Mouse (Mus musculus) embryonic facial prominence, embryonic 15.5 days (tissue): Measurements from ENCODE around the gene Zbtb42. TPM values are rescaled to one million over a fixed set of nuclear protein-coding genes. Genes with fewer than 3 reads are reported as not detected.

ENCODE experiments used
- ATAC-seq: fragments of 200-750 bp; cut with Nextera tagmentation; 2 replicates; pipeline ENCODE4 v1.8.0; 2017; ENCODE audit warnings: low read depth, moderate TSS enrichment; ENCODE audit not compliant: insufficient number of reproducible peaks, low FRiP score, low TSS enrichment
- H3K27ac ChIP-seq: fragments of 300-500 bp; sonication (generic); replicated peaks from 2 replicates; pipeline ENCODE4 v1.5.1; 2015; ENCODE audit warnings: mild to moderate bottlenecking, inconsistent platforms
- H3K27me3 ChIP-seq: fragments of 300-500 bp; sonication (generic); 2 replicates; pipeline ENCODE4 v1.6.1; 2015; ENCODE audit warnings: inconsistent platforms
- H3K36me3 ChIP-seq: fragments of 300-500 bp; sonication (generic); 2 replicates; pipeline ENCODE4 v1.6.1; 2015; ENCODE audit warnings: mild to moderate bottlenecking, inconsistent platforms
- H3K4me1 ChIP-seq: fragments of 300-500 bp; sonication (generic); 2 replicates; pipeline ENCODE4 v1.6.1; 2015; ENCODE audit warnings: inconsistent platforms
- H3K4me2 ChIP-seq: fragments of 300-500 bp; sonication (generic); replicated peaks from 2 replicates; pipeline ENCODE4 v1.6.1; 2015; ENCODE audit warnings: mild to moderate bottlenecking, inconsistent platforms
- H3K4me3 ChIP-seq: fragments of 300-500 bp; sonication (generic); replicated peaks from 2 replicates; pipeline ENCODE4 v1.5.1; 2015; ENCODE audit warnings: mild to moderate bottlenecking, inconsistent platforms
- H3K9ac ChIP-seq: fragments of 300-500 bp; sonication (generic); 2 replicates; pipeline ENCODE4 v1.6.1; 2015; ENCODE audit warnings: inconsistent platforms
- H3K9me3 ChIP-seq: fragments of 300-500 bp; sonication (generic); replicated peaks from 2 replicates; pipeline ENCODE4 v1.6.1; 2016; ENCODE audit warnings: inconsistent platforms
- WGBS: fragments of 180-500 bp; shearing (Covaris S2); methylation state at CpG from one replicate; pipeline ENCODE4 v1.1.7; 2015; 5-methylcytosine and 5-hydroxymethylcytosine counted together
- polyA plus RNA-seq: library from polyadenylated mRNA; unstranded; fragments of >200 nt; fragmentation: Nextera tagmentation; extraction: Ambion mirVana; gene quantifications from 2 replicates; pipeline ENCODE4 v1.2.1, GENCODE M21; 2015

Gene Zbtb42
- polyA plus RNA-seq, 1 experiment from 2014 or later, result 5.6 TPM

DNA sequence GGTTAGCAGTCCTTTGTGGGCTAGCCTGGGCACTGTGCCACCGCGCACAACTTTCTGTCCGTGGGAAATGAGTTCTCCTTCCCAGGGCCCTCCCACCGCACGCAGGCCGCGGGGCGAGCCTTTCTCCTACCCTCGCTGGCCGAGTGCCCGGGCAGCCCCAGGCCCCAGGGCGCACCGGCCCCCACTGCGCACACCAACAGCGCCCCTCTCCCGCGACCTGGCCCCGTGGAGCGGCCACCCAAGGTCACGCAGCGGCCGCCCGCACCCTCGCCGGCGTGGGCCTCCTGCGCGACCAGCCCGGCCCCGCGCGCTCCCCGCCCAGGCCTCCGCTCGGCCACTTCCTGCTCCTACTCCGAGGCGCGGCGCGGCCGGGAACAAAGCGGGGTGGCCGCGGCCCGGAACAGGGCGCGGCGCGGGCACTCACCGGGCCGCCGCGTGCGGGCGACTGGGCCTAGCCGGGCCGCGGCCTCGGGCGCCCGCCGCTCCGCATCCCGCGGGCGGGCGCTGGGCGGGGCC is 5.0 kb upstream of the Zbtb42 start:
- peak overlapping the region; percentile 91 for H3K4me2 ChIP-seq
- peaks cover 26% of the 10 kb centered on the region for H3K36me3 ChIP-seq
- peak overlapping the region; percentile 90 for H3K9ac ChIP-seq
- H3K9me3 ChIP-seq, result no peaks in the 10 kb centered on the region
- peak overlapping the region; percentile 82 for H3K4me3 ChIP-seq
- H3K4me1 ChIP-seq, result peaks cover 64% of the 10 kb centered on the region
- peaks cover 15% of the 10 kb centered on the region for H3K27me3 ChIP-seq
- under 1% methylated on average over 36 of the region's 68 CpGs for WGBS
- no peak for ATAC-seq
- H3K27ac ChIP-seq, result peak overlapping the region; percentile 96

DNA sequence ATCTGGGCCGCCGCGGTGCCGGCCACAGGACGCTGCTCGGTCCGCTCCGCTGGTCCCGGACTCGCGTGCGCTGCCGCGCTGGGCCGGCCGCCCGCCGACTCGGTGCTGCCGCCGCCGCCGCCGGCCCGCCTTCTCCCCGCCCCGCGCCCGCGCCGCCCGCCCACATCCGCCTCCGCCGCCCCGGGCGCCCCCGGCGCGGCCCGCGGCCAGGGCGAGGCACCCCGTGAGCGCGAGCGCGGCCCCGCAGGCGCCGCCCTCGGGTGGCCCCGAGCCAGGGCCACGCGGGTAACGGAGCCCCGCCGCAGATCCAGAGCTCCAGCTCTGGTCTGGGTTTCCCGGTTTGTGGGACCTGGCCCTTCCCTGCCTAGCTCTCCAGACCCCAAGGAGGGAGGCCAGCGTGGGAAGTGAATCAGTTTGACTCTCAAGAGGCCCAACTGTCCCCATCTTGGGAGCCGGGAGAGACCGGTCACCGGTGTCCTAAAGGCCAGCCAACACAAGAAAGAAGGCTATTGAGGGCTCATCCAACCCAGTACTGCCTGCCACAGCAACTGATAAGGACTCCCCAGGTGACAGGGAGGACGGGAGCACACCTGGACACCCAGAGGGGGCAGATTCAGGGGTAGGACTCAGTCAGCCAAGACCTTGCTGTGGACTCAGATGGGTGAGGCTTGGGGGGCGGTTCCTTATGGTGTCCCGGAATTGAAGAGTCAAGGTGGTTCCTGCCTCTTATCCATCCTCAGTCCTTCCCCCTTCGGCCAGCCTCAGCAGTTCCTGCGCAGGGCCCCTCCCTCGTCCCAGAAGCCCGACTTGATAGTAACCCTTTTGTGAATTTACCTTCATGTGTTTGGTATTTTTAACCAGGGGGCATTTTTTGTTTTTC is 4.3 kb upstream of the Zbtb42 start, which contains the start of gene Akt1:
Gene Akt1 (minus strand): TSS at position 753 of the 880 bp plus-strand sequence.
- Histone ChIP-seq H3K4me1 (peaks cover 67% of the 10 kb centered on the region), H3K9ac (peak within 1 kb of the TSS; percentile 90)
- WGBS, result under 1% methylated on average over 67 of the region's 70 CpGs

DNA sequence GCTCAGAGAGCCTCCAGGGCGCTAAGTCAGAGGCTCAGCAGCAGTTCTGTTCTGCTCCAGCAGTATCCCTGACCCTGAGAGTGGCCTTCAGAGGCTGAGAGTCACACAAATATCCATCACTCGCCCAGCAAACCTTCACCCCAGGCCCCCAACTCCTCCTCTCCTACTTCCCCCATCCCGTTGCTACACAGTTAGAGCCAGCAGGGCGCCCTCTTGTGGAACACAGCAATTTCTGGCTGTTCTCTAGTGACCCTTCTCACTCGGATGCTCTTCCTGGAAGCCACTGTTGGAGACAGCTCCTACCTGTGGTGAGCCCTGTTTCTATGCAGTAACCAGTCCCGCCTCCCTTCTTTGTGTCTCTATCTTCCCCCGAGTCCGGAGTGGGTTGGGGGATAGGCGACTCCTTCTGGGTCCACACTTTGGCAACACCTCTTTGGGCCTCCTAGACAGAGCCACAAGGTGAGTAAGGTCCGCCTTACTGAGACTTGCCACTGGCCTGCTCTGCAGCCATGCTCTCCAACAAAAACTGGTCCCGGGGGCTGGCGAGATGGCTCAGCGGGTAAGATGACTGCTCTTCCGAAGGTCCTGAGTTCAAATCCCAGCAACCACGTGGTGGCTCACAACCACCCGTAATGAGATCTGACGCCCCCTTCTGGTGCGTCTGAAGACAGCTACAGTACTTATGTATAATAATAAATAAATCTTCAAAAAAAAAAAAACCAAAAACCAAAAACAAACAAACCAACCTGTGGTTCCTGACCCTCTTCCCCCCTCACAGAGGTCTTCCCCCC is 3.2 kb upstream of the Zbtb42 start:
- 0 out of 2 replicates have a peak overlapping the region, but pooled peaks have one; percentile 90 for H3K9ac ChIP-seq
- WGBS, result 12% methylated on average over 18 of the region's 18 CpGs
- peak; percentile 40; the same call in 1 of the 2 replicates for ATAC-seq

More for the DNA sequence above, 4.3 kb upstream of the Zbtb42 start, which contains the start of gene Akt1:
- Histone ChIP-seq H3K36me3 (peaks cover 18% of the 10 kb centered on the region), H3K27me3 (peaks cover 19% of the 10 kb centered on the region), H3K4me3 (peak within 1 kb of the TSS; percentile 82), H3K27ac (peak within 1 kb of the TSS; percentile 96), H3K9me3 (no peaks in the 10 kb centered on the region), H3K4me2 (peak within 1 kb of the TSS; percentile 91)
- peak; percentile 34 for ATAC-seq

DNA sequence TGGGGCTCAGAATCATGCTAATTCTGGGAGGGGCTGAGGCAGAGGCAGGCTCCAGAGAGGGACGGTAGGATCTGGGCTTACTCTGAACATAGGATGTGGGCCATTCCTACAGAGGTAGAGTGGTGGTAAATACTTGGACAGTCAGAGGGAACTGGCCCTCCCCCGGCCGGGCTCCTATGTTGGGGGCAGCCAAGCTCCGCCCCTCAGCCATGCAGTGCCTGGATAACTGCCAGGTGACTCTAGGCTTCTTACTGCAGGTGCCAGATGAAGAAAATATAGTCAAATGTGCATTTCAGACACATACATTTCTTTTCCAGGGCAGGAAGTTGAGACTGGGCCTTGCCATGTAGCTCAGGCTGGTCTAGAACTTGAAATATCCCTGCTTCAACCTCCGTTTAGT is 1.6 kb upstream of the Zbtb42 start:
- H3K9ac ChIP-seq, result no peak overlapping the region
- peaks cover 44% of the 10 kb centered on the region for H3K27me3 ChIP-seq
- H3K4me3 ChIP-seq, result no peak overlapping the region
- no peaks in the 10 kb centered on the region for H3K9me3 ChIP-seq
- H3K4me1 ChIP-seq, result peaks cover 51% of the 10 kb centered on the region
- H3K36me3 ChIP-seq, result no peaks in the 10 kb centered on the region
- no peak overlapping the region for H3K27ac ChIP-seq
- 59% methylated on average over 5 of the region's 5 CpGs for WGBS
- no peak for ATAC-seq
- no peak overlapping the region for H3K4me2 ChIP-seq

More for the DNA sequence above, 3.2 kb upstream of the Zbtb42 start:
- H3K4me2 ChIP-seq, result peak overlapping the region; percentile 91
- no peaks in the 10 kb centered on the region for H3K9me3 ChIP-seq
- peaks cover 30% of the 10 kb centered on the region for H3K27me3 ChIP-seq
- H3K4me3 ChIP-seq, result peak overlapping the region; percentile 82
- peaks cover 67% of the 10 kb centered on the region for H3K4me1 ChIP-seq
- H3K36me3 ChIP-seq, result peaks cover 8% of the 10 kb centered on the region
- H3K27ac ChIP-seq, result peak overlapping the region; percentile 96

DNA sequence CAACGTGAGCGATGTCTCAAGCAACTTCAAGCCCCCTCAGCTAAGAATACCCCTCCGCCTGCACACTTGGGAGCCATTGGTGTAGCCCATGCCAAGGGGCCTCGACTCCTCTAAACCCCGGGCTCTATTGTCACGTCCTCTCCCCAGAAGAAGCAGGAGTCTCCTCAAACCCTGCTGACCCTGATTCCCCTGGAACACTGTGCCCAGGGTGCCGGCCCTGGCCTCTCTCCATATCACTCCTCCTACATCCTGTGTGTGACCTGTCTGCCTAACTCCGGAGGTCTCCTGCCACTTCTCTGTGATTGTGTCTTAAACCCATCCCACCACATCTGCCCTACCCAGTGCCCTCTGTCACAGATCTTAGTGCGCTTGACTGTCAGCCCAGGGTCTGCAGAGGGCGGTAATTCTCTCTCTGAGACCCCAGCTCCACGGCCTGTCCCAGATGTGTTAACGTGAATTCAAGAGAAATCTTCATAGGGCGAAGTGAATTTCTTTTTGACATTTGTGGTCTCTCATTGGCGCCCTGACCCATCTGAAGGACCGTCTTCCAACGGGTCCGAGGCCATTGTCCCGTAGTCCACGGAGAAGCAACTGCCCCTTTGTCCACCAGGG is 579 bp upstream of the Zbtb42 start:
- H3K4me2 ChIP-seq, result peak overlapping the region; percentile 86
- H3K36me3 ChIP-seq, result no peaks in the 10 kb centered on the region
- peaks cover 44% of the 10 kb centered on the region for H3K27me3 ChIP-seq
- peaks cover 41% of the 10 kb centered on the region for H3K4me1 ChIP-seq
- H3K9ac ChIP-seq, result peak overlapping the region; percentile 18; the same call in 1 of the 2 replicates
- no peak for ATAC-seq
- 27% methylated on average over 19 of the region's 19 CpGs for whole genome bisulfite sequencing
- 0 out of 2 replicates have a peak overlapping the region, but pooled peaks have one; percentile 44 for H3K27ac ChIP-seq
- peak overlapping the region; percentile 65 for H3K4me3 ChIP-seq
- no peaks in the 10 kb centered on the region for H3K9me3 ChIP-seq

DNA sequence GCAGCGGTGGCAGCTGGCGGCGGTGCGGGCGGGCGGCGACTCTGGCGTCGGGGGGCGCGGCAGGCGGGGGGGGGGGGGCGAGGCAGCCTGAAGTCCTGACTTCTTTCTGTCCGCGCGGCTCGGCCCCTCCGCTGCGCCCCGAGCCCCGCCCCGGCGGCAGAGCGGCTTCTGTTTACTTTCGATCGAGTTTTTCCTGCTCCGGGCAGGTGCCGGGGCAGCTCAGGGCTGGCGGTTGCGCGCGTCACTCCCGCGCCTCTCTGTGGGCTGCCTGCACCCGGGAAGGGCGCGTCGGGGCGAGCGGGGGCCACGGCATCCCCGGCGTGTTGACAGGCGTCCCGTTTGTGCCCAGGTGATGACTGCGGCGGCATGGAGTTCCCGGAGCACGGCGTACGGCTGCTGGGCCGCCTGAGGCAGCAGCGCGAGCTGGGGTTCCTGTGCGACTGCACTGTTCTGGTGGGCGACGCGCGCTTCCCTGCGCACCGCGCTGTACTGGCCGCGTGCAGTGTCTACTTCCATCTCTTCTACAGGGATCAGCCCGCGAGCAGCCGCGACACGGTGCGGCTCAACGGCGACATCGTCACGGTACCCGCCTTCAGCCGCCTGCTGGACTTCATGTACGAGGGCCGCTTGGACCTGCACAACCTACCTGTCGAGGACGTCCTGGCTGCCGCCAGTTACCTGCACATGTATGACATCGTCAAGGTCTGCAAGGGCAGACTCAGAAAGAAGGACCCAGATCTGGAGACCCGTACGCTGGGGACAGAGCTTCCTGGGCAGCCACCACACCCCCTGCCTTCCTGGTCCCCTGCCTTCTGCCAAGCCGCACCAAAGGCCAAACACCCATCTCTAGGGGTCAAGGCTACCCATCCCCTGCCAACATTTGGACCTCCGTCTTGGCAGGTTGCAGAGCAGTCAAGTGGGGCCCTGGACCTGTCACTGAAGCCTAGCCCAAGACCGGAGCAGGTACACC is 684 bp downstream of the Zbtb42 start:
- no peaks in the 10 kb centered on the region for H3K36me3 ChIP-seq
- peaks cover 44% of the 10 kb centered on the region for H3K27me3 ChIP-seq
- 4% methylated on average over 64 of the region's 87 CpGs for WGBS
- no peak for ATAC-seq
- peaks cover 38% of the 10 kb centered on the region for H3K4me1 ChIP-seq
- peak overlapping the region; percentile 65 for H3K4me3 ChIP-seq
- H3K9ac ChIP-seq, result peak overlapping the region; percentile 18
- H3K27ac ChIP-seq, result 0 out of 2 replicates have a peak overlapping the region, but pooled peaks have one; percentile 44
- no peaks in the 10 kb centered on the region for H3K9me3 ChIP-seq
- peak overlapping the region; percentile 86 for H3K4me2 ChIP-seq

DNA sequence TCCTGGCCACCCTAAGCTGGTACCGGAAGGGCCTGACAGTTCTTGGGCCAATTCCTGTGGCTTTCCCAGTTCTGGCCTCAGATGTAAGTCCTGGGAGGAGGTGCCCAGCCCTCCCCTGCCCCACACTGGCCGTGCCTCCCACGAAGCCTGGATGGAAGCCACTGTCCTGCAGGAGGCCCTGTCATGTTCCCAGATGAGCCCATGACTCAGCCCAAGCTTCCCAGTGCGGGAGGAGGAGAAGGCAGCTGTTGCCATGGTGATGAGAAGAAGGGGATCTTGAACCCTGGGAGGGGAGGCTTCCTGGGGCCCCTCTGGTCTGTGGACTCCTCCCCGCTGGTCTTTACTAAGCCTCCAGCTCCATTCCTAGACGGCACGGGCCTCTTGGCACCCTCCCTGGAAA is 4.7 kb downstream of the Zbtb42 start:
- H3K27ac ChIP-seq, result no peak overlapping the region
- no peak overlapping the region for H3K4me3 ChIP-seq
- H3K27me3 ChIP-seq, result peaks cover 30% of the 10 kb centered on the region
- H3K4me1 ChIP-seq, result peaks cover 16% of the 10 kb centered on the region
- WGBS, result 53% methylated on average over 7 of the region's 7 CpGs
- no peaks in the 10 kb centered on the region for H3K9me3 ChIP-seq
- H3K36me3 ChIP-seq, result no peaks in the 10 kb centered on the region
- no peak for ATAC-seq
- no peak overlapping the region for H3K9ac ChIP-seq
- no peak overlapping the region for H3K4me2 ChIP-seq

DNA sequence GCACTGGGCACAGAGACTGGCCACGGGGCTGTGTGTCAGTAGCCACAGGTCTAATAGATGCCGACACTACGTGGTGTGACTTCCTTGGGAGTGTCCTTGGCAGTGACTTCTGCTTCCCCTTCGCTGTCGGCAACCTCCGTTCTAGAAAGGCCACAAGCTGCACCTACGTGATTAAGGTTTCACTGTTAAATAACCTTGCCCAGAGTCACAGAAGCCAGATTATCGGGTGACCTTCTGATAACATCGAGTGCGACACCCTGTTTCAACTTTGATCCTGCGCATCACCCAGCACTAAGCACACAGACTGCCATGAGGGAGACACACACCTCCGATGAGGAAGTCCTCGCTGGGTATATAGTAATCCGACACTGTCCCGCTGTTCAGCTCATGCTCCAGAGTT is 9.8 kb downstream of the Zbtb42 start:
- Histone ChIP-seq H3K27me3 (no peaks in the 10 kb centered on the region), H3K4me2 (no peak overlapping the region), H3K4me1 (peaks cover 11% of the 10 kb centered on the region), H3K9ac (no peak overlapping the region), H3K4me3 (no peak overlapping the region), H3K36me3 (no peaks in the 10 kb centered on the region), H3K27ac (no peak overlapping the region), H3K9me3 (no peaks in the 10 kb centered on the region)
- ATAC-seq, result no peak
- WGBS, result 65% methylated on average over 15 of the region's 15 CpGs

DNA sequence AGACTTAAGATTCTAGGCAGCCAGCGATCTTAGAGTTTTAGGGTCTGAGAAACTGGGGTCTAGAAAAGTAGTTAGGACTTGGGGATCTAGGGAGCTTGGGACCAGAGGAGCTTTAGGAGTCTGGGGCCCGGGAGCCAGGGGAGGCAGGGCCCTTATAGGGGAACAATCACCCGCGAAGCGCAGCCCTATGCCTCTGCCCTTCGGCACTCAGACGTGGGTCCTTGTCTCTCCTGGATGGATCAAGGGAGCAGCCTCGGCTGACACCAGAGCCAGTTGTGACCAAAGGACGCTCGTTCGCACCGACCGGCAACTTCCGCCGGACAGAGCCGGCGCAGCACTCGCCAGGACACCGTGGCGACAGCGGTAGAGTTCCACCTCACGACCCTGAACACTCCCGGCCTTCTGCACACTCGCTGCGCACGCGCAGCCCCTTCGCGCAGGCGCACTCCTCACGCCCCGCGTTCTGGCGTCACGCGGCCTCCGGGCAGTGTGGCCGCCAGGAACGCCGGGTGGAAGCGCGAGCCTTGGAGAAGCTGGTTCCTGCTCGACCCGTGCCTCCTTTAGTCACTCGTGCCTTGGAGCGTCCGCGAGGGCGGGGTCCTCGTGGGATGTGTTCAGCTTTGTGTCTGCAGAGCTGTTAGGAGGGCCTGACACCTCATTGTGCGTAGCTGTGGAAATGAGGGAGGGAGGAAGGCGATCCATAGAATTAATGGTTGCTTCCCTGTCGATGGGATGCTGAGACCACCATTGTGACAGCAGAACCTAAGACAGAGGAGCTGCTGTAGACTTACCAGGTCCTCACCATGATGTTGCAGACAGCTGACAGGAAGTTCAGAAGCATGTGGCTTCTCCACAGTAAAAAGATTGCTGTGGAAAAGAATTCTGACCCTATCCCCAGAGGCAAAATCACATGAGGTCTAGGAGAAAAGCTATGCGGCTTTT is 14.8 kb downstream of the Zbtb42 start:
- Histone ChIP-seq H3K9me3 (no peaks in the 10 kb centered on the region), H3K4me1 (peaks cover 17% of the 10 kb centered on the region), H3K4me2 (peak overlapping the region; percentile 83), H3K27me3 (no peaks in the 10 kb centered on the region), H3K4me3 (peak overlapping the region; percentile 83), H3K27ac (peak overlapping the region; percentile 85), H3K9ac (peak overlapping the region; percentile 99), H3K36me3 (no peaks in the 10 kb centered on the region)
- WGBS, result 2% methylated on average over 54 of the region's 54 CpGs
- ATAC-seq, result peak; percentile 93
